ENCODE assay signal across 8 mouse cellular contexts in genomic region chr6:53067989-53068874, GRCm38 (mm10). TPM values are rescaled to one million over a fixed set of nuclear protein-coding genes. Genes with fewer than 3 reads are reported as not detected.
DNase-seq lines count a peak whose midpoint lies in the region; ATAC-seq lines count a peak whose summit lies in the region.

Gene Jazf1 (minus strand): TSS chr6:53068631.

- peaks cover 64% of the 10 kb centered on the region for H3K27me3 ChIP-seq in megakaryocyte, embryonic 14.5 days (replicated peaks)

- intact Hi-C loops in left cerebral cortex, postnatal 25 days (cut with DNase I), result no loop called here

- DNase-seq in adrenal gland, adult 18-20 months (ENCODE audit: low spot score in 2 of 2), result peak; percentile 49 to 62
- peak; percentile 49 to 66 for DNase-seq in cerebellum, postnatal 36 days
- peak; percentile 40 for DNase-seq in gastrocnemius, postnatal 25 days
- DNase-seq in left cerebral cortex, postnatal 25 days (ENCODE audit: low spot score in 2 of 2), result peak; percentile 55 to 67
- peak; percentile 73 for DNase-seq in right cerebral cortex, postnatal 25 days

- H3K4me3 ChIP-seq in megakaryocyte, embryonic 14.5 days (replicated peaks), result peak within 1 kb of the TSS; percentile 92

- 0 out of 2 replicates have a peak, but pooled peaks cover 2% of the 10 kb centered on the region for H3K9me3 ChIP-seq in megakaryocyte, embryonic 14.5 days

- ATAC-seq in inflammation-experienced regulatory T-cells, adult 6 months, result peak; percentile 80
- ATAC-seq in erythroid progenitor cell, adult 5-6 weeks (replicated peaks; ENCODE audit: low FRiP score, poor library complexity, severe bottlenecking), result no peak

- H3K4me1 ChIP-seq in megakaryocyte, embryonic 14.5 days, result peaks cover 14% of the 10 kb centered on the region

- no peaks in the 10 kb centered on the region for H3K36me3 ChIP-seq in megakaryocyte, embryonic 14.5 days (replicated peaks; ENCODE audit: low read length)

RNA-seq across cellular contexts. Expression of gene Jazf1, which starts in this region (rescaled TPM):
- 1 to 10 TPM; 4.6 to 6.3 TPM for total RNA-seq in adrenal gland, adult 18-20 months (2021)
- 1 to 10 TPM in 1 of 2 experiments, under 1 TPM in 1; 0.90 to 1.7 TPM for total RNA-seq in gastrocnemius, postnatal 25 days (2021)
- 10 to 100 TPM in 2 of 3 experiments, 1 to 10 TPM in 1; 9.9 to 15.3 (median 11.0) TPM for polyA plus RNA-seq in inflammation-experienced regulatory T-cells, adult 6 months (2017; shearing (Covaris generic))
- 10 to 100 TPM; 32.8 to 35.3 TPM for total RNA-seq in left cerebral cortex, postnatal 25 days (2021)
- polyA plus RNA-seq in megakaryocyte, embryonic 14.5 days (2012; ENCODE audit: insufficient read depth, low replicate concordance), result not detected in 2 replicates
- not detected in 2 replicates for total RNA-seq in erythroid progenitor cell, adult 5-6 weeks (2015; ENCODE audit: low replicate concordance)
- 1.2 TPM in 1 of 2 replicates, not detected in the other for total RNA-seq in erythroid progenitor cell, adult 5-6 weeks (2017; ENCODE audit: low replicate concordance)

Comparison
In these comparisons a context has a peak if more than half of its experiments do, and no peak if none do; other contexts are left out.
1. RNA of gene Jazf1 (total RNA-seq): 32.8 to 35.3 TPM in left cerebral cortex, postnatal 25 days; 4.6 to 6.3 TPM in adrenal gland, adult 18-20 months, 0.90 to 1.7 TPM in gastrocnemius, postnatal 25 days and 1.2 TPM in erythroid progenitor cell, adult 5-6 weeks; every median in the first group is over 4 times any median in the second.
2. RNA of gene Jazf1 (polyA plus RNA-seq): 9.9 to 15.3 TPM in inflammation-experienced regulatory T-cells, adult 6 months; not detected in megakaryocyte, embryonic 14.5 days; every median in the first group is over 10 times any median in the second.
3. Peak in every context shown above with its lines, with median percentiles within 50 percentile points of each other: DNase-seq.